In genomic region chrX:73659575-73660283, GRCm38 (mm10) we compare ENCODE assay signal across 8 mouse cellular contexts. TPM values are rescaled to one million over a fixed set of nuclear protein-coding genes. Genes with fewer than 3 reads are reported as not detected.
DNase-seq lines count a peak whose midpoint lies in the region; ATAC-seq and TF ChIP-seq lines count a peak whose summit lies in the region.

Pnck (minus strand) TSS chrX:73660117.

- H3K27ac ChIP-seq in bone marrow, adult 2 months (ENCODE audit: control insufficient read depth, insufficient read depth, low read depth, low read length, poor library complexity), result no peak within 1 kb of the TSS
- H3K27ac ChIP-seq in embryonic facial prominence, embryonic 13.5 days, result no peak within 1 kb of the TSS
- no peak within 1 kb of the TSS for H3K27ac ChIP-seq in intestine, postnatal 0 days (ENCODE audit: low read depth, low read length)
- no peak within 1 kb of the TSS for H3K27ac ChIP-seq in midbrain, embryonic 11.5 days (ENCODE audit: low read depth, low read length)

- no peak for TF ChIP-seq CTCF in bone marrow, adult 2 months (IDR thresholded peaks at IDR 0.05; ENCODE audit: control insufficient read depth, insufficient read depth, low read length)
- no peak for TF ChIP-seq CTCF in intestine, postnatal 0 days (IDR thresholded peaks at IDR 0.05; ENCODE audit: low read depth)

- no peak for TF ChIP-seq POLR2A in bone marrow, adult 2 months (IDR thresholded peaks at IDR 0.05; ENCODE audit: borderline replicate concordance, control insufficient read depth, low read depth, low read length)

- peaks cover 1% of the 10 kb centered on the region; the same call in 1 of the 2 replicates for H3K4me1 ChIP-seq in bone marrow, adult 2 months (ENCODE audit: control insufficient read depth, insufficient read depth, low read length)
- no peaks in the 10 kb centered on the region for H3K4me1 ChIP-seq in embryonic facial prominence, embryonic 13.5 days
- H3K4me1 ChIP-seq in intestine, postnatal 0 days (replicated peaks; ENCODE audit: control insufficient read depth, insufficient read depth, low read length), result no peaks in the 10 kb centered on the region
- H3K4me1 ChIP-seq in midbrain, embryonic 11.5 days (ENCODE audit: control insufficient read depth, insufficient read depth, low read length), result peaks cover 3% of the 10 kb centered on the region; the same call in 1 of the 2 replicates

- no peaks in the 10 kb centered on the region for H3K9me3 ChIP-seq in embryonic facial prominence, embryonic 13.5 days
- no peaks in the 10 kb centered on the region for H3K9me3 ChIP-seq in intestine, postnatal 0 days (ENCODE audit: control insufficient read depth)
- H3K9me3 ChIP-seq in midbrain, embryonic 11.5 days (ENCODE audit: control insufficient read depth, low read length), result no peaks in the 10 kb centered on the region

- peak within 1 kb of the TSS; percentile 74 for H3K4me2 ChIP-seq in embryonic facial prominence, embryonic 13.5 days
- H3K4me2 ChIP-seq in intestine, postnatal 0 days (replicated peaks; ENCODE audit: low read depth), result peak within 1 kb of the TSS; percentile 73
- H3K4me2 ChIP-seq in midbrain, embryonic 11.5 days, result peak within 1 kb of the TSS; percentile 62

- H3K4me3 ChIP-seq in bone marrow, adult 2 months (replicated peaks; ENCODE audit: control insufficient read depth, low read depth, low read length), result peak within 1 kb of the TSS; percentile 16
- peak within 1 kb of the TSS; percentile 52 for H3K4me3 ChIP-seq in embryonic facial prominence, embryonic 13.5 days
- H3K4me3 ChIP-seq in intestine, postnatal 0 days (ENCODE audit: low read depth, low read length), result peak within 1 kb of the TSS; percentile 39
- peak within 1 kb of the TSS; percentile 45 for H3K4me3 ChIP-seq in midbrain, embryonic 11.5 days (ENCODE audit: low read depth, low read length)

- no peak for ATAC-seq in embryonic facial prominence, embryonic 13.5 days (ENCODE audit: insufficient number of reproducible peaks, insufficient read depth, low FRiP score, low TSS enrichment, low read depth)
- no peak for ATAC-seq in intestine, postnatal 0 days
- peak; percentile 73 for ATAC-seq in midbrain, embryonic 11.5 days (ENCODE audit: low FRiP score)
- no peak for ATAC-seq in erythroid progenitor cell, adult 5-6 weeks (replicated peaks; ENCODE audit: low FRiP score, poor library complexity, severe bottlenecking)

- 21% methylated on average over 55 of the region's 57 CpGs for WGBS in bone marrow, adult 2 months
- WGBS in embryonic facial prominence, embryonic 13.5 days, result 24% methylated on average over 37 of the region's 57 CpGs
- WGBS in intestine, postnatal 0 days, result 18% methylated on average over 50 of the region's 57 CpGs
- WGBS in midbrain, embryonic 11.5 days, result 21% methylated on average over 47 of the region's 57 CpGs

- peak; percentile 40 for DNase-seq in kidney, postnatal 10 days
- DNase-seq in kidney, postnatal 25 days, result no peak
- DNase-seq in midbrain, embryonic 11.5 days (ENCODE audit: low spot score, missing footprints), result peak; percentile 93
- no peak for DNase-seq in spleen, postnatal 14 days (ENCODE audit: low spot score in 2 of 2)

- H3K9ac ChIP-seq in embryonic facial prominence, embryonic 13.5 days, result peak within 1 kb of the TSS; percentile 62
- 0 out of 2 replicates have a peak within 1 kb of the TSS, but pooled peaks have one; percentile 31 for H3K9ac ChIP-seq in intestine, postnatal 0 days (ENCODE audit: low read depth, low read length)
- H3K9ac ChIP-seq in midbrain, embryonic 11.5 days (ENCODE audit: low read length), result peak within 1 kb of the TSS; percentile 59

- H3K36me3 ChIP-seq in embryonic facial prominence, embryonic 13.5 days, result no peaks in the 10 kb centered on the region
- no peaks in the 10 kb centered on the region for H3K36me3 ChIP-seq in intestine, postnatal 0 days (ENCODE audit: control insufficient read depth, insufficient read depth)
- H3K36me3 ChIP-seq in midbrain, embryonic 11.5 days (ENCODE audit: control insufficient read depth, insufficient read depth, low read length), result no peaks in the 10 kb centered on the region

- H3K27me3 ChIP-seq in embryonic facial prominence, embryonic 13.5 days, result peaks cover 3% of the 10 kb centered on the region
- H3K27me3 ChIP-seq in intestine, postnatal 0 days (replicated peaks; ENCODE audit: control insufficient read depth, insufficient read depth, low read length), result no peaks in the 10 kb centered on the region
- no peaks in the 10 kb centered on the region for H3K27me3 ChIP-seq in midbrain, embryonic 11.5 days (ENCODE audit: control insufficient read depth, insufficient read depth, low read length)

RNA-seq across cellular contexts. Expression of gene Pnck, which starts in this region (rescaled TPM):
- 1.7 and 2.2 TPM in 2 replicates for polyA plus RNA-seq in bone marrow, adult 2 months (2011; ENCODE audit: insufficient read depth, insufficient read length, low replicate concordance, missing spikeins)
- polyA plus RNA-seq in embryonic facial prominence, embryonic 13.5 days (2015; fragmentation: Nextera tagmentation; extraction: Ambion mirVana), result 15.6 and 18.8 TPM in 2 replicates
- 8.5 and 9.4 TPM in 2 replicates for polyA plus RNA-seq in intestine, postnatal 0 days (2015; fragmentation: Nextera tagmentation; extraction: Ambion mirVana)
- polyA plus RNA-seq in midbrain, embryonic 11.5 days (2014; fragmentation: Nextera tagmentation; extraction: Ambion mirVana), result 13.0 and 14.5 TPM in 2 replicates
- total RNA-seq in erythroid progenitor cell, adult 5-6 weeks (2015; ENCODE audit: low replicate concordance), result not detected in 2 replicates
- not detected in 2 replicates for total RNA-seq in erythroid progenitor cell, adult 5-6 weeks (2017; ENCODE audit: low replicate concordance)

Comparison
In these comparisons a context has a peak if more than half of its experiments do, and no peak if none do; other contexts are left out.
1. DNase-seq: peak in kidney, postnatal 10 days (single experiment) and midbrain, embryonic 11.5 days (single experiment); none in kidney, postnatal 25 days (0 of 2) and spleen, postnatal 14 days (0 of 2).
2. Peak in every context shown above with its lines, with median percentiles within 50 percentile points of each other: H3K4me3 ChIP-seq, H3K4me2 ChIP-seq and H3K9ac ChIP-seq.